Mouse (Mus musculus): Measurements from ENCODE around the gene Vmn2r111. TPM values are rescaled to one million over a fixed set of nuclear protein-coding genes. Genes with fewer than 3 reads are reported as not detected.
"Not testable (repeated sequence)": the region's sequence is repeated elsewhere in the genome, so short reads cannot be mapped to it uniquely, and the experiment has no call there.

Gene Vmn2r111
- polyA plus RNA-seq (2014; fragmentation: Nextera tagmentation; extraction: Ambion mirVana), result not detected in 2 replicates

DNA sequence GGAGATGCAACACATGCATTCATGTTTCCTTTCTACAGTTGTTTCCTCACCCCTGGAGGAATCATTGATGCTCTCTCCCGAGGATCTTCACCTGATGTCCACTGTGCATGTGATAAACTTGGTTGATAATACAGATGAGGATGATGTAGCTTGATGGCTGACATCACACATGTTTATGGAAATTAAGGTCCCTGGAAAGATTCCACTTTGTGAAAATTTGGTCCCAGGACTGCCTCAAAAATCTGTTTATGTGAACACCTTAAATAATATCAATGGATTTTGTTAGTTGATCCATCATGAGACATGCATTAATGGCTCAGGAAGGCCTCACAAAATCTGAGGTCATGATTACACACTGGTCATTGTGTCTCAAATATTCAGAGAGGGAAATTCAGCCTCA, at the start of gene Vmn2r111:
Gene Vmn2r111, minus strand, starts transcription at position 101 of the 400 bp plus-strand sequence.
- H3K4me3 ChIP-seq (replicated peaks; ENCODE audit: low read length); H3K27ac ChIP-seq; H3K36me3 ChIP-seq (replicated peaks; ENCODE audit: control insufficient read depth, insufficient read depth); H3K4me1 ChIP-seq (replicated peaks; ENCODE audit: control insufficient read depth, insufficient read depth, low read length); H3K27me3 ChIP-seq (ENCODE audit: control insufficient read depth, insufficient read depth, low read length); H3K4me2 ChIP-seq (replicated peaks); DNase-seq (ENCODE audit: low spot score); H3K9me3 ChIP-seq (ENCODE audit: control insufficient read depth, low read length); H3K9ac ChIP-seq; ATAC-seq (ENCODE audit: low FRiP score): not testable (repeated sequence)
- 32% methylated on average over 1 of the region's 1 CpGs for WGBS

- not testable (repeated sequence) for H3K27me3 ChIP-seq (ENCODE audit: control insufficient read depth, insufficient read depth, low read length); H3K9me3 ChIP-seq (ENCODE audit: control insufficient read depth, low read length); H3K4me1 ChIP-seq (replicated peaks; ENCODE audit: control insufficient read depth, insufficient read depth, low read length); DNase-seq (ENCODE audit: low spot score); H3K4me2 ChIP-seq (replicated peaks); H3K36me3 ChIP-seq (replicated peaks; ENCODE audit: control insufficient read depth, insufficient read depth); H3K27ac ChIP-seq; H3K9ac ChIP-seq; ATAC-seq (ENCODE audit: low FRiP score); H3K4me3 ChIP-seq (replicated peaks; ENCODE audit: low read length)
Observed at GRCm38 (mm10) chr17:22600651-22601050, 27.4 kb upstream of the Vmn2r111 start, which contains the start of gene Vmn2r112. Gene Vmn2r112 (plus strand): TSS chr17:22600951.

- not testable (repeated sequence) for H3K4me3 ChIP-seq (replicated peaks; ENCODE audit: low read length); H3K36me3 ChIP-seq (replicated peaks; ENCODE audit: control insufficient read depth, insufficient read depth); H3K4me2 ChIP-seq (replicated peaks); H3K9ac ChIP-seq; H3K27me3 ChIP-seq (ENCODE audit: control insufficient read depth, insufficient read depth, low read length); ATAC-seq (ENCODE audit: low FRiP score); DNase-seq (ENCODE audit: low spot score); H3K4me1 ChIP-seq (replicated peaks; ENCODE audit: control insufficient read depth, insufficient read depth, low read length); H3K9me3 ChIP-seq (ENCODE audit: control insufficient read depth, low read length); H3K27ac ChIP-seq
- 90% methylated on average over 7 of the region's 7 CpGs for WGBS
Observed at GRCm38 (mm10) chr17:22520467-22520866, 52.8 kb downstream of the Vmn2r111 start.

GRCm38 (mm10) chr17:22520037-22520436, 53.2 kb downstream of the Vmn2r111 start:
- not testable (repeated sequence) for DNase-seq (ENCODE audit: low spot score); H3K27me3 ChIP-seq (ENCODE audit: control insufficient read depth, insufficient read depth, low read length); H3K4me3 ChIP-seq (replicated peaks; ENCODE audit: low read length); H3K36me3 ChIP-seq (replicated peaks; ENCODE audit: control insufficient read depth, insufficient read depth); H3K4me2 ChIP-seq (replicated peaks); H3K4me1 ChIP-seq (replicated peaks; ENCODE audit: control insufficient read depth, insufficient read depth, low read length); H3K9ac ChIP-seq; H3K27ac ChIP-seq; ATAC-seq (ENCODE audit: low FRiP score); H3K9me3 ChIP-seq (ENCODE audit: control insufficient read depth, low read length)
- WGBS, result 83% methylated on average over 3 of the region's 3 CpGs

DNA sequence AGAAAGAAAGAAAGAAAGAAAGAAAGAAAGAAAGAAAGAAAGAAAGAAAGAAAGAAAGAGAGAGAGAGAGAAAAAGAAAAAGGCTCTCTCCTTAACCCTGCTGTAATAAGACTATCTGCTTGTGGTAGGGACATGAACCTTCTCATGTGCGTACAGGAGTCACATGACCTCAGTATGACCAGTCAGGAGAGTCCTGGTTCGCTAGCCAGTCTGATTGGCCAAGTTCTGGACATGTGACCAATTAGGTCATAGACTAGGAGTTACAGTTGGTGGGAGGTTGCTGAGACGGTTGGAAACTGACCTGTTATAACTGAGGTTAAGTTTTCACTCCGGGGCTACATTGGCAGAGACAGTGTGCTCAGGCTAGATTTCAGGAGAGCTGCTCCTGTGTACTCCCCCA, 76.2 kb downstream of the Vmn2r111 start:
- Histone ChIP-seq H3K9ac (no peak overlapping the region), H3K27ac (no peak overlapping the region), H3K4me2 (replicated peaks) (no peak overlapping the region), H3K9me3 (ENCODE audit: control insufficient read depth, low read length) (0 out of 2 replicates have a peak, but pooled peaks cover 3% of the 10 kb centered on the region), H3K4me3 (replicated peaks; ENCODE audit: low read length) (no peak overlapping the region), H3K36me3 (replicated peaks; ENCODE audit: control insufficient read depth, insufficient read depth) (no peaks in the 10 kb centered on the region), H3K27me3 (ENCODE audit: control insufficient read depth, insufficient read depth, low read length) (no peaks in the 10 kb centered on the region), H3K4me1 (replicated peaks; ENCODE audit: control insufficient read depth, insufficient read depth, low read length) (no peaks in the 10 kb centered on the region)
- DNase-seq (ENCODE audit: low spot score) (no peak), ATAC-seq (ENCODE audit: low FRiP score) (no peak)
- WGBS, result 82% methylated on average over 4 of the region's 4 CpGs

Other genes starting within 250 kb of the Vmn2r111 start
- gene Zfp944, start 212.1 kb downstream of the Vmn2r111 start, polyA plus RNA-seq (2014; fragmentation: Nextera tagmentation; extraction: Ambion mirVana), result 14.5 and 15.1 TPM in 2 replicates
- 8.8 and 9.1 TPM in 2 replicates for gene Zfp758, start 212.0 kb downstream of the Vmn2r111 start, polyA plus RNA-seq (2014; fragmentation: Nextera tagmentation; extraction: Ambion mirVana)
- gene Zfp946, start 149.3 kb downstream of the Vmn2r111 start, polyA plus RNA-seq (2014; fragmentation: Nextera tagmentation; extraction: Ambion mirVana), result 39.0 and 43.4 TPM in 2 replicates
- not detected in 2 replicates for gene Vmn2r112, start 27.5 kb upstream of the Vmn2r111 start, polyA plus RNA-seq (2014; fragmentation: Nextera tagmentation; extraction: Ambion mirVana)

Measured in hindbrain, embryonic 14.5 days (tissue).